In the genomic region with DNA sequence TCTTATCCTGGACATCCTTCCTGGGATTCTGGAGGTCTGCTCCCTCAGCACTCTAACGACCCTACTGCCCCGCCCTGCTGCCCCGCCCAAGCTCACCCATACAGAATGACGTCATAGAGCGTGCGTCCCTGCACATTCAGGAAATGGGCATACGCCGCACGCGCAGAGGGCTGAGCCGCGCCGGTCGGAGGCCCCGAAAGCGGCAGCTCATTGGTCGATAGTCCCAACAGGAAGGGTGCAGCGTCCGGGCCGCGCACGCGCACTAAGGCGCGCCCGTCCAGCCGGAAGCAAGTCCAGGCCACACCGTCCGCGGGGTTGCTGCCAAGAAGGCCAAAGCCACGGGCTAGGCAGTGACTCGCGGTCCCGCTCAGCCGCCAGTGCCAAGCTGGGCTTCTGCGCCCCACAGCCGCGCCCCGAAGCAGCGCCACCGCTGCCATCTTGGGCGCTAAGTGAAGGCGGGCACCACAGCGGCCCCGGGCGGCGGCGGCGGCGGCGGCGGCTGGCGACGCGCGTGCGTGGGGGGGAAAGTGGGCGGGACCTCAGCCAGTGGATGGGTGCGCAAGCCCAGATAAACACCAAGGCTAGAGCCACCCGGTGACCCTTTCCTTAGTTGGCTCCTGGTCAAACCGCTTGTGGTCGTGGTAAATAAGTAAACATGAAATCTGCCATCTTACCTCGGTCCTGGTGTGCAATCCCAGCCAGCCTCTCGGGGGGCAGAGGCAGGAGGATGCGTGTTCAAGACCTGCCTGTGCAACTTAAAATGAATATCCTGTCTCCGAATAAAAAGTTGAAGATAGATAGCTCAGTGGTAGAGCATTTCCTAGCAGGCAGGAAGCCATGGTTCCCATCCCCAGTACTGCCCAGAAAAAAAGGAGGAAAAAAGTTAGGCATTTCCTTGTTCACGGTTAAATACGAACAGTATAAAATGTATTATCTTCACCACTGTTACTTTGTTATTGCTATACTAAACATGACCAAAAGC, we compare ENCODE assay signal across 8 mouse cellular contexts. TPM values are rescaled to one million over a fixed set of nuclear protein-coding genes. Genes with fewer than 3 reads are reported as not detected.
DNase-seq lines count a peak whose midpoint lies in the region; ATAC-seq lines count a peak whose summit lies in the region.

Iba57 (minus strand) TSS at position 485 of the 982 bp plus-strand sequence.

- peak within 1 kb of the TSS; percentile 60 for H3K4me2 ChIP-seq in hindbrain, embryonic 12.5 days (replicated peaks)

- peak; percentile 97 for ATAC-seq in hindbrain, embryonic 12.5 days (ENCODE audit: low FRiP score)

- H3K9ac ChIP-seq in hindbrain, embryonic 12.5 days: peak within 1 kb of the TSS; percentile 88

- no peaks in the 10 kb centered on the region for H3K9me3 ChIP-seq in hindbrain, embryonic 12.5 days (replicated peaks)

- H3K36me3 ChIP-seq in hindbrain, embryonic 12.5 days: 0 out of 2 replicates have a peak, but pooled peaks cover 3% of the 10 kb centered on the region

- H3K4me1 ChIP-seq in hindbrain, embryonic 12.5 days: peaks cover 19% of the 10 kb centered on the region

- H3K27ac ChIP-seq in hindbrain, embryonic 12.5 days: peak within 1 kb of the TSS; percentile 98

- WGBS in hindbrain, embryonic 12.5 days: 3% methylated on average over 67 of the region's 68 CpGs

- peak; percentile 100 for DNase-seq in MN1 (ENCODE audit: low spot score)
- DNase-seq in cerebellum, adult 9-10 months: peak; percentile 99
- peak; percentile 99 for DNase-seq in frontal cortex, adult 2 months (ENCODE audit: extremely low spot score in 1 of 2, low spot score in 1 of 2)
- peak; percentile 99 for DNase-seq in layer of hippocampus, postnatal 14 days (ENCODE audit: low spot score in 2 of 2)
- peak; percentile 97 for DNase-seq in lung, postnatal 14 days
- peak; percentile 94 for DNase-seq in retina, adult 2 months (ENCODE audit: low read depth, low spot score)
- DNase-seq in thymus, postnatal 36 days: peak; percentile 95 to 98

- H3K4me3 ChIP-seq in hindbrain, embryonic 12.5 days: peak within 1 kb of the TSS; percentile 71

- H3K27me3 ChIP-seq in hindbrain, embryonic 12.5 days: no peaks in the 10 kb centered on the region; the same call in 1 of the 2 replicates

RNA-seq across cellular contexts. Expression of gene Iba57, which starts in this region (rescaled TPM):
- 6.4 and 7.0 TPM in 2 replicates for polyA plus RNA-seq in frontal cortex, adult 2 months (2012; rRNA removed)
- 6.6 and 7.5 TPM in 2 replicates for polyA plus RNA-seq in hindbrain, embryonic 12.5 days (2016; fragmentation: Nextera tagmentation; extraction: Ambion mirVana)
- 1 to 10 TPM; 7.7 to 9.9 TPM for total RNA-seq in layer of hippocampus, postnatal 14 days (2021)

Comparison
In these comparisons a context has a peak if more than half of its experiments do, and no peak if none do; other contexts are left out.
1. Peak in every context shown above with its lines: DNase-seq, ATAC-seq, H3K4me3 ChIP-seq and H3K27ac ChIP-seq.